In the genomic region with DNA sequence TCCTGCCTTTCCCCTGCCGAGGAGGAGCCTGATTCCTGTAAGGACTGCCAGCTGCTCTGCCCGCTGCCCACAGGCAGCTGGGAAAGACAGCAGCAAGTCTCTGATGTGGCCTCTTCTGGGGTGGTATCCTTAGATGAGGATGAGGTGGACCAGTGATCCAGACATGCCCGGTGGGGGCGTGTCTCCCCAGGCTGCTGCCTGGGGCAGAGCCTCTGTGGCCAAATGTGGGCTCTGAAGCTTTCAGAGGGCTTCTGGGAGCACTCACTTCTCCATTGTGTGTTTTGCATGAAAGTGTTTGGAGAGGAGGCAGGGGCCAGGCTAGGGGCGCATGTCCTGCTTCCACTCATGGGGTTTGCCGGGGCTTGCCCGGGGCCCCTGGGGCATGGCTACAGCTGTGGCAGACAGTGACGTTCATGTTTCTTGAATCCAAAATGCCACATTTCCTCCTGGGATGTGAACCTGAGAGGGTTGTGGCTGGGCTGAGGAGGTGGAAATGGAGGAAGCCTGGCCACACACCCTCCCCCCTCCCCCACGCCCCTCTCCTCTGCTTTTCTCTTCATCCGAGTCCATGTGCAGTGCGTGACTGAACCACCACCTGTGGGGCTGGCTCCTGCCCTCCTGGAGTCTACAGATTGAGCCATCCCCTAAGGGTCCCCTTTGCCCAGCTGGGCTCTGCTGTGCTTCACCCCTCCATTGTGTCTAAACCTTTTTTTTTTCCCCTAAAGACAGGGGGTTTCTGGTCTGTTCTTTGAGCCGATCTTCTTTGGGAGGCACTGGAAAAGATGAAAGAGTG, we compare ENCODE assay signal across 8 mouse cellular contexts. TPM values are rescaled to one million over a fixed set of nuclear protein-coding genes. Genes with fewer than 3 reads are reported as not detected.
DNase-seq lines count a peak whose midpoint lies in the region; ATAC-seq lines count a peak whose summit lies in the region.

No protein-coding gene starts in this region.

- no peaks in the 10 kb centered on the region for H3K9me3 ChIP-seq in kidney, embryonic 16.5 days (ENCODE audit: low read length)
- no peaks in the 10 kb centered on the region for H3K9me3 ChIP-seq in embryonic facial prominence, embryonic 13.5 days
- no peaks in the 10 kb centered on the region for H3K9me3 ChIP-seq in limb, embryonic 10.5 days (replicated peaks)
- no peaks in the 10 kb centered on the region for H3K9me3 ChIP-seq in neural tube, embryonic 14.5 days (ENCODE audit: control insufficient read depth, low read length)

- DNase-seq in kidney, postnatal 10 days: no peak
- DNase-seq in limb, embryonic 10.5 days (ENCODE audit: low spot score): no peak
- no peak for DNase-seq in testis, postnatal 10 days (ENCODE audit: low spot score)
- DNase-seq in adrenal gland, adult 2 months: no peak
- DNase-seq in cerebellum, postnatal 36 days: no peak

- peak overlapping the region; percentile 84 for H3K27ac ChIP-seq in kidney, embryonic 16.5 days (ENCODE audit: low read length)
- peak overlapping the region; percentile 81 for H3K27ac ChIP-seq in embryonic facial prominence, embryonic 13.5 days
- H3K27ac ChIP-seq in limb, embryonic 10.5 days: peak overlapping the region; percentile 84
- peak overlapping the region; percentile 57 for H3K27ac ChIP-seq in neural tube, embryonic 14.5 days (ENCODE audit: low read depth, low read length)

- WGBS in kidney, embryonic 16.5 days: 16% methylated on average over 12 of the region's 12 CpGs
- WGBS in embryonic facial prominence, embryonic 13.5 days: 9% methylated on average over 12 of the region's 12 CpGs
- 30% methylated on average over 12 of the region's 12 CpGs for WGBS in limb, embryonic 10.5 days
- WGBS in neural tube, embryonic 14.5 days: 17% methylated on average over 11 of the region's 12 CpGs

- H3K4me1 ChIP-seq in kidney, embryonic 16.5 days (ENCODE audit: insufficient read depth, low read length): peaks cover 17% of the 10 kb centered on the region
- H3K4me1 ChIP-seq in embryonic facial prominence, embryonic 13.5 days: peaks cover 17% of the 10 kb centered on the region
- peaks cover 41% of the 10 kb centered on the region for H3K4me1 ChIP-seq in limb, embryonic 10.5 days
- H3K4me1 ChIP-seq in neural tube, embryonic 14.5 days (ENCODE audit: control insufficient read depth, insufficient read depth, low read length): peaks cover 14% of the 10 kb centered on the region; the same call in 1 of the 2 replicates

- peaks cover 4% of the 10 kb centered on the region; the same call in 1 of the 2 replicates for H3K36me3 ChIP-seq in kidney, embryonic 16.5 days (ENCODE audit: insufficient read depth, low read length)
- H3K36me3 ChIP-seq in embryonic facial prominence, embryonic 13.5 days: peaks cover 44% of the 10 kb centered on the region
- peaks cover 37% of the 10 kb centered on the region for H3K36me3 ChIP-seq in limb, embryonic 10.5 days
- H3K36me3 ChIP-seq in neural tube, embryonic 14.5 days (ENCODE audit: control insufficient read depth, insufficient read depth, low read length): peaks cover 28% of the 10 kb centered on the region

- H3K9ac ChIP-seq in kidney, embryonic 16.5 days (replicated peaks; ENCODE audit: low read length): peak overlapping the region; percentile 64
- peak overlapping the region; percentile 52 for H3K9ac ChIP-seq in embryonic facial prominence, embryonic 13.5 days
- H3K9ac ChIP-seq in neural tube, embryonic 14.5 days (replicated peaks; ENCODE audit: low read depth, low read length): 0 out of 2 replicates have a peak overlapping the region, but pooled peaks have one; percentile 0

- no peaks in the 10 kb centered on the region for H3K27me3 ChIP-seq in kidney, embryonic 16.5 days (ENCODE audit: insufficient read depth, low read length)
- no peaks in the 10 kb centered on the region for H3K27me3 ChIP-seq in embryonic facial prominence, embryonic 13.5 days
- H3K27me3 ChIP-seq in limb, embryonic 10.5 days (ENCODE audit: low read depth, poor library complexity, severe bottlenecking): 0 out of 2 replicates have a peak, but pooled peaks cover 6% of the 10 kb centered on the region
- H3K27me3 ChIP-seq in neural tube, embryonic 14.5 days (ENCODE audit: control insufficient read depth, insufficient read depth, low read length): no peaks in the 10 kb centered on the region

- H3K4me3 ChIP-seq in kidney, embryonic 16.5 days (ENCODE audit: low read length): no peak overlapping the region
- H3K4me3 ChIP-seq in embryonic facial prominence, embryonic 13.5 days: no peak overlapping the region
- H3K4me3 ChIP-seq in limb, embryonic 10.5 days: peak overlapping the region; percentile 24; the same call in 1 of the 2 replicates
- H3K4me3 ChIP-seq in neural tube, embryonic 14.5 days (ENCODE audit: low read depth, low read length): no peak overlapping the region

- H3K4me2 ChIP-seq in kidney, embryonic 16.5 days (replicated peaks; ENCODE audit: low read depth, low read length): peak overlapping the region; percentile 32
- peak overlapping the region; percentile 36 for H3K4me2 ChIP-seq in embryonic facial prominence, embryonic 13.5 days
- no peak overlapping the region for H3K4me2 ChIP-seq in neural tube, embryonic 14.5 days (ENCODE audit: low read depth, low read length)

- peak; percentile 56 for ATAC-seq in kidney, embryonic 16.5 days (ENCODE audit: low FRiP score, low TSS enrichment)
- ATAC-seq in embryonic facial prominence, embryonic 13.5 days (ENCODE audit: insufficient number of reproducible peaks, insufficient read depth, low FRiP score, low TSS enrichment, low read depth): peak; percentile 62; the same call in 1 of the 2 replicates
- 0 out of 2 replicates have a peak, but pooled peaks have one; percentile 22 for ATAC-seq in neural tube, embryonic 14.5 days (ENCODE audit: low read depth)

RNA-seq across cellular contexts. Expression of gene Fam131a, which starts 8.9 kb away (rescaled TPM):
- polyA plus RNA-seq in kidney, embryonic 16.5 days (2015; fragmentation: Nextera tagmentation; extraction: Ambion mirVana): 7.6 and 8.0 TPM in 2 replicates
- polyA plus RNA-seq in embryonic facial prominence, embryonic 13.5 days (2015; fragmentation: Nextera tagmentation; extraction: Ambion mirVana): 7.0 and 7.2 TPM in 2 replicates
- polyA plus RNA-seq in limb, embryonic 10.5 days (2016; fragmentation: Nextera tagmentation; extraction: Ambion mirVana): 2.7 and 3.8 TPM in 2 replicates
- 42.5 and 48.2 TPM in 2 replicates for polyA plus RNA-seq in neural tube, embryonic 14.5 days (2014; fragmentation: Nextera tagmentation; extraction: Ambion mirVana)
- 10 to 100 TPM; 10.3 to 13.3 TPM for total RNA-seq in adrenal gland, adult 2 months (2021)
- 24.9 and 29.4 TPM in 2 replicates for polyA plus RNA-seq in adrenal gland, adult 2 months (2012; rRNA removed)

RNA-seq across cellular contexts. Expression of gene Polr2h, which starts 15.5 kb away (rescaled TPM):
- 107 and 119 TPM in 2 replicates for polyA plus RNA-seq in kidney, embryonic 16.5 days (2015; fragmentation: Nextera tagmentation; extraction: Ambion mirVana)
- 110 and 112 TPM in 2 replicates for polyA plus RNA-seq in embryonic facial prominence, embryonic 13.5 days (2015; fragmentation: Nextera tagmentation; extraction: Ambion mirVana)
- polyA plus RNA-seq in limb, embryonic 10.5 days (2016; fragmentation: Nextera tagmentation; extraction: Ambion mirVana): 148 and 173 TPM in 2 replicates
- 91.4 and 100 TPM in 2 replicates for polyA plus RNA-seq in neural tube, embryonic 14.5 days (2014; fragmentation: Nextera tagmentation; extraction: Ambion mirVana)
- total RNA-seq in adrenal gland, adult 2 months (2021): 10 to 100 TPM; 31.2 to 45.2 TPM
- 9.3 and 9.5 TPM in 2 replicates for polyA plus RNA-seq in adrenal gland, adult 2 months (2012; rRNA removed)

RNA-seq across cellular contexts. Expression of gene Clcn2, which starts 15.6 kb away (rescaled TPM):
- 18.7 and 20.1 TPM in 2 replicates for polyA plus RNA-seq in kidney, embryonic 16.5 days (2015; fragmentation: Nextera tagmentation; extraction: Ambion mirVana)
- polyA plus RNA-seq in embryonic facial prominence, embryonic 13.5 days (2015; fragmentation: Nextera tagmentation; extraction: Ambion mirVana): 15.7 and 18.9 TPM in 2 replicates
- 14.1 and 18.5 TPM in 2 replicates for polyA plus RNA-seq in limb, embryonic 10.5 days (2016; fragmentation: Nextera tagmentation; extraction: Ambion mirVana)
- polyA plus RNA-seq in neural tube, embryonic 14.5 days (2014; fragmentation: Nextera tagmentation; extraction: Ambion mirVana): 30.7 and 31.3 TPM in 2 replicates
- 10 to 100 TPM; 24.5 to 60.5 TPM for total RNA-seq in adrenal gland, adult 2 months (2021)
- polyA plus RNA-seq in adrenal gland, adult 2 months (2012; rRNA removed): 198 and 282 TPM in 2 replicates

RNA-seq across cellular contexts. Expression of gene Chrd, which starts 31.0 kb away (rescaled TPM):
- polyA plus RNA-seq in kidney, embryonic 16.5 days (2015; fragmentation: Nextera tagmentation; extraction: Ambion mirVana): 5.4 and 5.9 TPM in 2 replicates
- 3.4 and 4.5 TPM in 2 replicates for polyA plus RNA-seq in embryonic facial prominence, embryonic 13.5 days (2015; fragmentation: Nextera tagmentation; extraction: Ambion mirVana)
- 0.41 and 1.6 TPM in 2 replicates for polyA plus RNA-seq in limb, embryonic 10.5 days (2016; fragmentation: Nextera tagmentation; extraction: Ambion mirVana)
- polyA plus RNA-seq in neural tube, embryonic 14.5 days (2014; fragmentation: Nextera tagmentation; extraction: Ambion mirVana): 6.6 and 7.0 TPM in 2 replicates
- total RNA-seq in adrenal gland, adult 2 months (2021): 10 to 100 TPM in 1 of 2 experiments, 1 to 10 TPM in 1; 9.1 to 19.3 TPM
- 41.4 and 43.5 TPM in 2 replicates for polyA plus RNA-seq in adrenal gland, adult 2 months (2012; rRNA removed)

RNA-seq across cellular contexts. Expression of gene Thpo, which starts 32.4 kb away (rescaled TPM):
- polyA plus RNA-seq in kidney, embryonic 16.5 days (2015; fragmentation: Nextera tagmentation; extraction: Ambion mirVana): 1.2 and 2.0 TPM in 2 replicates
- 1.00 and 1.2 TPM in 2 replicates for polyA plus RNA-seq in embryonic facial prominence, embryonic 13.5 days (2015; fragmentation: Nextera tagmentation; extraction: Ambion mirVana)
- polyA plus RNA-seq in limb, embryonic 10.5 days (2016; fragmentation: Nextera tagmentation; extraction: Ambion mirVana): 0.21 and 0.54 TPM in 2 replicates
- polyA plus RNA-seq in neural tube, embryonic 14.5 days (2014; fragmentation: Nextera tagmentation; extraction: Ambion mirVana): 0.99 and 1.6 TPM in 2 replicates
- total RNA-seq in adrenal gland, adult 2 months (2021): 1 to 10 TPM; 1.2 to 6.4 TPM
- 9.7 and 15.3 TPM in 2 replicates for polyA plus RNA-seq in adrenal gland, adult 2 months (2012; rRNA removed)

Comparison
In these comparisons a context has a peak if more than half of its experiments do, and no peak if none do; other contexts are left out.
1. H3K9ac ChIP-seq: peak in every context shown above with its lines; median percentile 64 in kidney, embryonic 16.5 days; 52 in embryonic facial prominence, embryonic 13.5 days; 0 in neural tube, embryonic 14.5 days.